Mouse (Mus musculus): ENCODE results near the gene Rptor.

DNA sequence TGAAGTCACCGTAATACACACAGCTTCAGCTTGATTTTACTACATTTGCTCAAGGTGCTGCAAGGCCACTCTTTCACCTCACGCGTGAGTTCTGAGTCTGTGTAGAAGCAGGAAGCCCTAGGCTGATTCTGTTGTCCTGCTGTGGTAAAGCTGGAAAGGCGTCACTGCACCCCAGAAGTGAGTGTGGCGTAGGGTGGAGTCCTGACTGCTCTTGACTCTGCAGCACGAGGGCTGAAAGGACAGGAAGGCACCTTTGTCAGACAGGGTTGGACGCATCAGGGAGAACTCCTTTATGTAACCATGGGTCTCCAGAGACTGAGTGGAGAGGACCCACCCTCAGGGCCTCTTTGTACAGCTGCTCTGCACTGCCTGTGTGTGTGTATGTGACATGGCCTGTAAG lies 274.4 kb downstream of the Rptor start:
- TF ChIP-seq CTCF (IDR thresholded peaks at IDR 0.05; ENCODE audit: borderline replicate concordance, insufficient read depth, low read depth, low read length) (no peak), POLR2A (IDR thresholded peaks at IDR 0.05; ENCODE audit: borderline replicate concordance, insufficient read depth, low read length) (no peak)
